Mouse (Mus musculus): ENCODE measurements at regions not wholly inside any gene's neighbourhood (a gene's known extent, or its start where the extent isn't known, plus 50 kb on each side); places are given as distances from the start of the nearest gene placed in this dataset.

GRCm38 (mm10) chr17:62178612-62179210, 702.4 kb downstream of the Efna5 start:
- TF ChIP-seq CEBPB (IDR thresholded peaks at IDR 0.05; ENCODE audit: insufficient read depth, poor library complexity, severe bottlenecking) (no peak), POLR2AphosphoS2 (IDR thresholded peaks at IDR 0.05; ENCODE audit: insufficient read length, low read depth) (no peak), POLR2A (IDR thresholded peaks at IDR 0.05; ENCODE audit: insufficient read length, low read depth) (no peak), MAX (IDR thresholded peaks at IDR 0.05; ENCODE audit: low read depth) (no peak), E2F4 (IDR thresholded peaks at IDR 0.05; ENCODE audit: insufficient read depth) (no peak), SRF (IDR thresholded peaks at IDR 0.05; ENCODE audit: control insufficient read depth, insufficient read length, low read depth) (no peak), TCF3 (IDR thresholded peaks at IDR 0.05; ENCODE audit: insufficient read length, low read depth) (no peak), MYOG (IDR thresholded peaks at IDR 0.05; ENCODE audit: control insufficient read depth in 1 of 3, insufficient read depth in 1 of 3, insufficient read length in 2 of 3, low read depth in 2 of 3) (no peak), USF1 (IDR thresholded peaks at IDR 0.05; ENCODE audit: low read depth) (no peak), REST (IDR thresholded peaks at IDR 0.05; ENCODE audit: insufficient read depth, insufficient read length) (no peak), TCF12 (IDR thresholded peaks at IDR 0.05; ENCODE audit: insufficient read depth, poor library complexity, severe bottlenecking) (no peak)

Data from myocyte (in vitro differentiated cells).